Comparison of ENCODE assay signal across 14 mouse cellular contexts in the genomic region with DNA sequence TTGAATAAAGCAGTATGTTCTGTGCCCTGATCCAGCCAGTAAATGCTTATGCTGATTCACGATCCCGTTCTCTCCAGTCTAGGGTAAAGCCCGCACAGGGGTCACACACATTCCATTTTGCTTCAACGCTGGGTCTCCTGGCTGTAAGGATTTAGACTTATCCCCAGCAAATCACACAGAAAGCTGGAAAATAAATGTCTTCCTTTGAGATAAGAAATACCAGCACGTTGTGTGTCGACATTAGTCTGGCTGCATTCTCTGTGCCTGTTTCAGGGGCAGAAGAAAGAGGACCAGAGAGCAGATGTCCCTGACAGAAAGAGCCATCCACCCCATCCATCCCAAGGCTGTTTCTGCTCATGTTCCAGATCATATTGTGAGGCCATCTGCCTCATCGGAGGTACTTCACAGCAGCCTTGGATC. TPM values are rescaled to one million over a fixed set of nuclear protein-coding genes. Genes with fewer than 3 reads are reported as not detected.
DNase-seq lines count a peak whose midpoint lies in the region; ATAC-seq and TF ChIP-seq lines count a peak whose summit lies in the region.
"Had no signal": no experiment of that assay in that cellular context is flagged by ENCODE, and none has a peak within 500 bp of the region (broad histone marks: within the 10 kb centered on the region; RNA-seq: fewer than 3 reads in every experiment).

No protein-coding gene starts in this region.

- ATAC-seq in kidney, embryonic 16.5 days (ENCODE audit: low FRiP score, low TSS enrichment) = 0 out of 2 replicates have a peak, but pooled peaks have one; percentile 55
- no peak for ATAC-seq in stomach, embryonic 14.5 days (ENCODE audit: insufficient number of reproducible peaks, insufficient read depth, low FRiP score, low read depth)
- no peak for ATAC-seq in stomach, postnatal 0 days (ENCODE audit: low FRiP score, low TSS enrichment)
- ATAC-seq in liver, embryonic 12.5 days = no peak
- ATAC-seq: Patski had no signal

- no peak overlapping the region for H3K4me3 ChIP-seq in kidney, embryonic 16.5 days (ENCODE audit: low read length)
- no peak overlapping the region for H3K4me3 ChIP-seq in kidney, adult 2 months (ENCODE audit: insufficient read depth, low read depth, low read length)
- no peak overlapping the region for H3K4me3 ChIP-seq in stomach, embryonic 14.5 days (ENCODE audit: low read depth, low read length)
- no peak overlapping the region for H3K4me3 ChIP-seq in stomach, postnatal 0 days (ENCODE audit: low read depth, low read length)
- H3K4me3 ChIP-seq in liver, embryonic 12.5 days = no peak overlapping the region
- H3K4me3 ChIP-seq: megakaryocyte, embryonic 14.5 days had no signal

- peaks cover 8% of the 10 kb centered on the region for H3K4me1 ChIP-seq in kidney, embryonic 16.5 days (ENCODE audit: insufficient read depth, low read length)
- no peaks in the 10 kb centered on the region; the same call in 1 of the 2 replicates for H3K4me1 ChIP-seq in kidney, adult 2 months (ENCODE audit: control insufficient read depth, insufficient read depth, low read length)
- H3K4me1 ChIP-seq in stomach, embryonic 14.5 days (ENCODE audit: control insufficient read depth, insufficient read depth, low read length) = no peaks in the 10 kb centered on the region
- H3K4me1 ChIP-seq in stomach, postnatal 0 days (replicated peaks; ENCODE audit: control insufficient read depth, insufficient read depth) = no peaks in the 10 kb centered on the region
- no peaks in the 10 kb centered on the region for H3K4me1 ChIP-seq in liver, embryonic 12.5 days

- 52% methylated on average over 7 of the region's 7 CpGs for WGBS in kidney, embryonic 16.5 days
- WGBS in kidney, adult 2 months = 69% methylated on average over 7 of the region's 7 CpGs
- 36% methylated on average over 7 of the region's 7 CpGs for WGBS in stomach, embryonic 14.5 days
- 45% methylated on average over 7 of the region's 7 CpGs for WGBS in stomach, postnatal 0 days
- WGBS in liver, embryonic 12.5 days (ENCODE audit: insufficient replicate concordance) = 60% methylated on average over 7 of the region's 7 CpGs

- peak overlapping the region; percentile 9; the same call in 1 of the 2 replicates for H3K9ac ChIP-seq in kidney, embryonic 16.5 days (replicated peaks; ENCODE audit: low read length)
- no peak overlapping the region for H3K9ac ChIP-seq in stomach, embryonic 14.5 days (replicated peaks; ENCODE audit: low read depth, low read length)
- no peak overlapping the region for H3K9ac ChIP-seq in stomach, postnatal 0 days (ENCODE audit: low read length)
- H3K9ac ChIP-seq in liver, embryonic 12.5 days = no peak overlapping the region
- H3K9ac ChIP-seq: liver, embryonic 14.5 days had no signal

- H3K4me2 ChIP-seq in kidney, embryonic 16.5 days (replicated peaks; ENCODE audit: low read depth, low read length) = 0 out of 2 replicates have a peak overlapping the region, but pooled peaks have one; percentile 15
- H3K4me2 ChIP-seq in stomach, embryonic 14.5 days (replicated peaks; ENCODE audit: low read depth, low read length) = no peak overlapping the region
- no peak overlapping the region for H3K4me2 ChIP-seq in stomach, postnatal 0 days (replicated peaks; ENCODE audit: low read depth)
- H3K4me2 ChIP-seq in liver, embryonic 12.5 days = no peak overlapping the region

- no peaks in the 10 kb centered on the region for H3K27me3 ChIP-seq in kidney, embryonic 16.5 days (ENCODE audit: insufficient read depth, low read length)
- no peaks in the 10 kb centered on the region for H3K27me3 ChIP-seq in kidney, adult 2 months (replicated peaks; ENCODE audit: control insufficient read depth, insufficient read depth, low read length)
- H3K27me3 ChIP-seq in stomach, embryonic 14.5 days (ENCODE audit: control insufficient read depth, insufficient read depth, low read length) = no peaks in the 10 kb centered on the region
- H3K27me3 ChIP-seq in stomach, postnatal 0 days (ENCODE audit: control insufficient read depth, insufficient read depth, low read length) = no peaks in the 10 kb centered on the region
- H3K27me3 ChIP-seq in liver, embryonic 12.5 days (replicated peaks) = no peaks in the 10 kb centered on the region
- H3K27me3 ChIP-seq: CH12.LX; megakaryocyte, embryonic 14.5 days; Patski had no signal

- no peak for TF ChIP-seq CTCF in kidney, adult 2 months (conservative IDR thresholded peaks at IDR 0.05; ENCODE audit: insufficient read depth, insufficient read length, low read depth, low read length)
- no peak for TF ChIP-seq CTCF in stomach, postnatal 0 days (IDR thresholded peaks at IDR 0.05; ENCODE audit: low read depth)

- peak overlapping the region; percentile 68 for H3K27ac ChIP-seq in kidney, embryonic 16.5 days (ENCODE audit: low read length)
- H3K27ac ChIP-seq in kidney, adult 2 months (ENCODE audit: insufficient read depth, low read depth, low read length) = no peak overlapping the region
- H3K27ac ChIP-seq in stomach, embryonic 14.5 days (ENCODE audit: low read length) = peak overlapping the region; percentile 71; the same call in 1 of the 2 replicates
- H3K27ac ChIP-seq in stomach, postnatal 0 days (replicated peaks) = no peak overlapping the region
- H3K27ac ChIP-seq in liver, embryonic 12.5 days = no peak overlapping the region
- H3K27ac ChIP-seq: liver, embryonic 14.5 days had no signal

- no peak for TF ChIP-seq POLR2A in kidney, adult 2 months (IDR thresholded peaks at IDR 0.05; ENCODE audit: low read depth, low read length)

- no peaks in the 10 kb centered on the region for H3K36me3 ChIP-seq in kidney, embryonic 16.5 days (ENCODE audit: insufficient read depth, low read length)
- no peaks in the 10 kb centered on the region for H3K36me3 ChIP-seq in kidney, adult 2 months (ENCODE audit: control insufficient read depth, insufficient read depth, low read length)
- no peaks in the 10 kb centered on the region for H3K36me3 ChIP-seq in stomach, embryonic 14.5 days (ENCODE audit: control insufficient read depth, insufficient read depth, low read length)
- no peaks in the 10 kb centered on the region for H3K36me3 ChIP-seq in stomach, postnatal 0 days (ENCODE audit: control insufficient read depth, insufficient read depth, low read length)
- no peaks in the 10 kb centered on the region for H3K36me3 ChIP-seq in liver, embryonic 12.5 days

- TF ChIP-seq EP300 in stomach, postnatal 0 days (optimal IDR thresholded peaks at IDR 0.05) = no peak

- H3K9me3 ChIP-seq in kidney, embryonic 16.5 days (ENCODE audit: low read length) = no peaks in the 10 kb centered on the region
- no peaks in the 10 kb centered on the region for H3K9me3 ChIP-seq in stomach, embryonic 14.5 days (ENCODE audit: control insufficient read depth, low read depth, low read length)
- no peaks in the 10 kb centered on the region for H3K9me3 ChIP-seq in stomach, postnatal 0 days (ENCODE audit: control insufficient read depth, low read length)
- H3K9me3 ChIP-seq in liver, embryonic 12.5 days (replicated peaks) = no peaks in the 10 kb centered on the region

- no peak for DNase-seq in kidney, adult 2 months
- no peak for DNase-seq in stomach, postnatal 0 days (ENCODE audit: low spot score)
- peak; percentile 90 to 91 for DNase-seq in cerebellum, postnatal 10 days
- no peak for DNase-seq in MN1 (ENCODE audit: low spot score)
- DNase-seq: adrenal gland, adult 2 months; gastrocnemius, postnatal 10 days; heart, postnatal 4 days had no signal

RNA-seq across cellular contexts. Expression of a gene that starts 25.1 kb away (rescaled TPM):
- polyA plus RNA-seq in kidney, embryonic 16.5 days (2015; fragmentation: Nextera tagmentation; extraction: Ambion mirVana) = 1.9 and 2.2 TPM in 2 replicates
- 2.3 and 2.7 TPM in 2 replicates for polyA plus RNA-seq in kidney, adult 2 months (2012; rRNA removed)
- polyA plus RNA-seq in stomach, embryonic 14.5 days (2014; fragmentation: Nextera tagmentation; extraction: Ambion mirVana) = 0.87 and 1.0 TPM in 2 replicates
- polyA plus RNA-seq in stomach, postnatal 0 days (2015; fragmentation: Nextera tagmentation; extraction: Ambion mirVana) = 0.30 and 0.35 TPM in 2 replicates
- 0.73 and 0.89 TPM in 2 replicates for polyA plus RNA-seq in liver, embryonic 12.5 days (2016; fragmentation: Nextera tagmentation; extraction: Ambion mirVana)
- polyA plus RNA-seq: Patski had no signal

Comparison
In these comparisons a context has a peak if more than half of its experiments do, and no peak if none do; other contexts are left out.
1. H3K27ac ChIP-seq: peak in kidney, embryonic 16.5 days (single experiment) and stomach, embryonic 14.5 days (single experiment); none in kidney, adult 2 months (single experiment), stomach, postnatal 0 days (single experiment) and liver, embryonic 12.5 days (single experiment).
2. DNase-seq: peak in cerebellum, postnatal 10 days (2 of 2); none in kidney, adult 2 months (single experiment), stomach, postnatal 0 days (single experiment) and MN1 (single experiment).